Mouse (Mus musculus) ES-Bruce4 (cell line): ENCODE results near the gene Eva1c.

ENCODE experiments used
- CTCF ChIP-seq: IDR thresholded peaks from one replicate; pipeline ENCODE4 v1.8.1; 2011; ENCODE audit warnings: low read depth, low read length
- EP300 ChIP-seq: IDR thresholded peaks from 2 replicates; pipeline ENCODE4 v1.6.1; 2011; ENCODE audit warnings: low read depth, low read length; ENCODE audit not compliant: insufficient read depth
- POLR2A ChIP-seq: IDR thresholded peaks from one replicate; pipeline ENCODE4 v1.8.1; 2011; ENCODE audit warnings: low read length; ENCODE audit not compliant: insufficient read depth

GRCm38 (mm10) chr16:90934193-90934686 lies 107.7 kb downstream of the Eva1c start:
- TF ChIP-seq EP300 (no peak), CTCF (no peak), POLR2A (no peak)
